Mouse (Mus musculus) lung, embryonic 14.5 days (tissue): ENCODE data around the gene St3gal5. TPM values are rescaled to one million over a fixed set of nuclear protein-coding genes. Genes with fewer than 3 reads are reported as not detected.
"Not testable (repeated sequence)": the region's sequence is repeated elsewhere in the genome, so short reads cannot be mapped to it uniquely, and the experiment has no call there.

Source experiments
- ATAC-seq: fragments of 200-750 bp; cut with Nextera tagmentation; 2 replicates; pipeline ENCODE4 v1.8.0; 2017; ENCODE audit warnings: mild to moderate bottlenecking, moderate TSS enrichment, moderate library complexity; ENCODE audit not compliant: insufficient read depth
- DNase-seq: peaks from one replicate; pipeline ENCODE4 v3.0.0-alpha.2; 2015
- H3K27ac ChIP-seq: fragments of 300-500 bp; sonication (generic); 2 replicates; pipeline ENCODE4 v1.5.1; 2014; ENCODE audit warnings: low read depth, mild to moderate bottlenecking, moderate library complexity
- H3K27me3 ChIP-seq: fragments of 300-500 bp; sonication (generic); 2 replicates; pipeline ENCODE4 v1.6.1; 2014; ENCODE audit warnings: low read length, control low read depth; ENCODE audit not compliant: insufficient read depth
- H3K36me3 ChIP-seq: fragments of 300-500 bp; sonication (generic); 2 replicates; pipeline ENCODE4 v1.6.1; 2014; ENCODE audit warnings: control low read depth; ENCODE audit not compliant: insufficient read depth
- H3K4me1 ChIP-seq: fragments of 300-500 bp; sonication (generic); 2 replicates; pipeline ENCODE4 v1.6.1; 2014; ENCODE audit warnings: antibody characterized with exemption, control low read depth; ENCODE audit not compliant: insufficient read depth
- H3K4me2 ChIP-seq: fragments of 300-500 bp; sonication (generic); 2 replicates; pipeline ENCODE4 v1.6.1; 2014; ENCODE audit warnings: mild to moderate bottlenecking
- H3K4me3 ChIP-seq: fragments of 300-500 bp; sonication (generic); 2 replicates; pipeline ENCODE4 v1.5.1; 2014; ENCODE audit warnings: low read depth, low read length
- H3K9ac ChIP-seq: fragments of 300-500 bp; sonication (generic); 2 replicates; pipeline ENCODE4 v1.6.1; 2014
- H3K9me3 ChIP-seq: fragments of 300-500 bp; sonication (generic); 2 replicates; pipeline ENCODE4 v1.6.1; 2016; ENCODE audit warnings: low read depth, low read length, control low read depth
- CTCF ChIP-seq: IDR thresholded peaks from 2 replicates; pipeline ENCODE4 v1.5.1; 2016; ENCODE audit warnings: antibody characterized with exemption, low read depth
- WGBS: fragments of 180-500 bp; shearing (Covaris S2); extraction: QIAGEN DNeasy Blood & Tissue Kit; methylation state at CpG from one replicate; pipeline ENCODE4 v1.1.7; 2014; 5-methylcytosine and 5-hydroxymethylcytosine counted together
- polyA plus RNA-seq: library from polyadenylated mRNA; unstranded; fragments of >200 nt; fragmentation: Nextera tagmentation; extraction: Ambion mirVana; gene quantifications from 2 replicates; pipeline ENCODE4 v1.2.1, GENCODE M21; 2014

Gene St3gal5
- polyA plus RNA-seq, 1 experiment from 2014 or later, result 33.8 TPM

DNA sequence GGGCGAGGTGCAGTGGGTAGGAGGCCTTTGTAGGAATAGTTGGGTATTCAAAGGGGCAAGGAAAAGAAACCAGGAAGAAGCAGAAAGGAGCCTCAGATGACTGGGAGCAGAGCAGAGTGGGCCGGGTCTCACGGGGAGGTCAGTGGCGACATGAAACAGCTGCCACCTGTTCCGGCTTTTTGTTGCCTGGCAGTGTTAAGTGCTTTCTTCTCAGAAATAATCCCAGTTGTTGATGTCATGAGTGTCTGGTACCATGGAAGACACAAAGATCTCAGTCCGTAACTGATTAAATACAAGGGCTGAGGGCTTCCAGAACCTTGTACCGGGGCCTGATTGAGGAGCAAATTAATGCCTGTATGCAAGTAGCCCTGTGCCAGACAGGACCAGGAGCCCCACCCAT, 47.0 kb downstream of the St3gal5 start:
- H3K36me3 ChIP-seq, result peaks cover 30% of the 10 kb centered on the region
- no peak for DNase-seq
- no peak for TF ChIP-seq CTCF
- H3K4me2 ChIP-seq, result no peak overlapping the region
- H3K4me1 ChIP-seq, result no peaks in the 10 kb centered on the region
- H3K27me3 ChIP-seq, result no peaks in the 10 kb centered on the region
- no peak for ATAC-seq
- no peak overlapping the region for H3K4me3 ChIP-seq
- WGBS, result 55% methylated on average over 7 of the region's 7 CpGs
- H3K9ac ChIP-seq, result no peak overlapping the region
- H3K9me3 ChIP-seq, result no peaks in the 10 kb centered on the region
- H3K27ac ChIP-seq, result no peak overlapping the region

DNA sequence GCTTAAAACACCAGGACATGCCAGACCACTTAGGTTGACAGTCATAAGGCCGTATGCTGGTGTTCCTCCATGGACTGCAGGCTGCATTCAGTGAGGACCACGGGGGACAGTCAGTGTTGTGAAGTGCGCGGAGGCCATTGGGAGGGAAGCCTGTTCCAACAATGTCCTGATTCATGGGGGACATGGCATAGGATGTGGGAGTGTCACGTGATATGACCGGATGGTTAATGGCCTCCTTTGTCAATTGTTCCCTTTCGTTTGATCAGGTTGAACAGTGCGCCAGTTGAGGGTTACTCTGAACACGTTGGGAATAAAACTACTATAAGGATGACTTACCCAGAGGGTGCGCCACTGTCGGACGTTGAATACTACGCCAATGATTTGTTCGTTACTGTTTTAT, 49.4 kb downstream of the St3gal5 start:
- 82% methylated on average over 14 of the region's 14 CpGs for WGBS
- no peak overlapping the region for H3K27ac ChIP-seq
- H3K27me3 ChIP-seq, result no peaks in the 10 kb centered on the region
- no peaks in the 10 kb centered on the region for H3K9me3 ChIP-seq
- ATAC-seq (no peak), DNase-seq (no peak)
- H3K4me1 ChIP-seq, result no peaks in the 10 kb centered on the region
- no peak overlapping the region for H3K4me2 ChIP-seq
- no peak for TF ChIP-seq CTCF
- H3K4me3 ChIP-seq, result no peak overlapping the region
- H3K36me3 ChIP-seq, result peaks cover 42% of the 10 kb centered on the region
- H3K9ac ChIP-seq, result no peak overlapping the region

DNA sequence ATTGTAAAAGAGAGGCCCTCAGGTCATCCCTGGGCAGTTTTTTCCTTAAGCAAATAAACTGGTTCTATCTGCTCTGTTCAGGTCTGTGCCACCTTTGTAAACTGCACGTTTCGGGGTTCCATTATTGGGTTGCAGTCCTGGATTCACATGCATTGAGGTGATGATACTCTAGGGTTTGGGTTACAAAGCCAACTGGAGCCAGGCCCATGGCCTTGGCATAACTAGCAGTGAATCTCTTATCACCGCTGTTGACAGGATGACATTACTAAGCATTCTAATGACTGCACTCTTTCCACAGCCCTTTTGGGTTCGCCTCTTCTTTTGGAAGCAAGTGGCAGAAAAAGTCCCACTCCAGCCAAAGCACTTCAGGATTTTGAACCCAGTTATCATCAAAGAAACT, 51.3 kb downstream of the St3gal5 start:
- H3K9me3 ChIP-seq, result no peaks in the 10 kb centered on the region
- H3K4me3 ChIP-seq, result no peak overlapping the region
- H3K36me3 ChIP-seq, result peaks cover 44% of the 10 kb centered on the region
- H3K4me2 ChIP-seq, result no peak overlapping the region
- TF ChIP-seq CTCF, result no peak
- no peak overlapping the region for H3K27ac ChIP-seq
- no peaks in the 10 kb centered on the region for H3K27me3 ChIP-seq
- no peak for DNase-seq
- no peak overlapping the region for H3K9ac ChIP-seq
- no peaks in the 10 kb centered on the region for H3K4me1 ChIP-seq
- 93% methylated on average over 4 of the region's 4 CpGs for WGBS
- no peak for ATAC-seq

DNA sequence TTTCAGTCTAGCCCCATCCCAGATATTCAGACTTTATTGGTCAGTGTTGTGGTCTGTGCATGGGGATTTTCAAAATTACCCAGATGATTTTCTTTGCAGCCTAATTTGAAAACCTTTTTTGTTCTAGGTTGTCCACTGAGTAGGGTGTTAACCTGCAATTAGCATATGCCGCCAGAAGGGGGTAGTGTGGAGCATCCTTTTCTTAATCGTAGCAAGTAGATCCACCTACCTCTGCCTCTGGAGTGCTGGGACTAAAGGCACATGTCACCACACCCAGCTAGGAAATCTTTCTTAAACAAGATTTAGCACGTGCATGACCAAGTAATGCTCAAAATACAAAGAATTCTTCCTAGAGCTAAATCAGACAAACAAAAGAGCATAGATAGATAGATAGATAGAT, 52.4 kb downstream of the St3gal5 start:
- no peak for TF ChIP-seq CTCF
- H3K4me2 ChIP-seq, result no peak overlapping the region
- H3K4me3 ChIP-seq, result no peak overlapping the region
- H3K4me1 ChIP-seq, result no peaks in the 10 kb centered on the region
- ATAC-seq (no peak), DNase-seq (no peak)
- WGBS, result 79% methylated on average over 3 of the region's 3 CpGs
- no peak overlapping the region for H3K9ac ChIP-seq
- no peaks in the 10 kb centered on the region for H3K9me3 ChIP-seq
- H3K27me3 ChIP-seq, result no peaks in the 10 kb centered on the region
- H3K27ac ChIP-seq, result no peak overlapping the region
- H3K36me3 ChIP-seq, result peaks cover 41% of the 10 kb centered on the region

DNA sequence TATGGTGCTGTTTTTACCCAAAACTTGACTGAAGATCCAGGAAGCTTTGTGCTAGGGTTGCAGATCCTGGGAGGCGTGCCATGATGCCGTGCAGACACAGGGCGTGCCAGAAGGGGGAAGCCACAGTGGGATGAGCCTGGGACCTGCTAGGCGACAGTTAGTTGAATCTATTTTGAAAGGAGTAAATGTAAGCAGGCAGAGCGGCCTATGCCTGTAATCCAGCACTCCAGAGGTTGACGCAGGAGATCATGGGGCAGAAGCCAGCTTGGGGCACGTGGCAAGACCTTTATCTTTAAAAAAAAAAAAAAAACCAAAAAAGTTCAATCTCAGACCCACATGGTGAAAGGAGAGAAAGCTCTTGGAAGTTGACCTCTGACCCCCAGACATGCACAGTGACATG, 55.3 kb downstream of the St3gal5 start:
- Histone ChIP-seq H3K4me2 (no peak overlapping the region), H3K27me3 (no peaks in the 10 kb centered on the region), H3K9me3 (no peaks in the 10 kb centered on the region), H3K27ac (no peak overlapping the region), H3K4me1 (no peaks in the 10 kb centered on the region), H3K9ac (no peak overlapping the region), H3K4me3 (no peak overlapping the region), H3K36me3 (peaks cover 34% of the 10 kb centered on the region)
- no peak for TF ChIP-seq CTCF
- DNase-seq (no peak), ATAC-seq (no peak)
- 76% methylated on average over 7 of the region's 7 CpGs for WGBS

DNA sequence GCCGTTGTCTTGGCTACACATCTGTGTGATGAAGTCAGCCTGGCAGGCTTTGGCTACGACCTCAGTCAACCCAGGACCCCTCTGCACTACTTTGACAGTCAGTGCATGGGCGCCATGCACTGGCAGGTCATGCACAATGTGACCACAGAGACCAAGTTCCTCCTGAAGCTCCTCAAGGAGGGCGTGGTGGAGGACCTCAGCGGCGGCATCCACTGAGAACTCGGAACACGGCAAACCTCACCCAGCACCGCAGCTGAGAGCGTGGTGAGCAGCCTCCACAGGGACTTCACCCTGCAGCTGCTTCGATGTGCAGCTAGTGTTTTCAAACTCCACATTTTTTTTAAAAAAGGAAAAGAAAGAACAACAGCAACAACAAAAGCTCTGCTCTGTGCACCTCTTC, 56.1 kb downstream of the St3gal5 start:
- Histone ChIP-seq H3K27ac (no peak overlapping the region), H3K4me3 (no peak overlapping the region), H3K9me3 (no peaks in the 10 kb centered on the region), H3K9ac (no peak overlapping the region), H3K4me1 (no peaks in the 10 kb centered on the region), H3K36me3 (peaks cover 34% of the 10 kb centered on the region), H3K27me3 (no peaks in the 10 kb centered on the region), H3K4me2 (no peak overlapping the region)
- DNase-seq (no peak), ATAC-seq (no peak)
- 80% methylated on average over 11 of the region's 11 CpGs for WGBS
- no peak for TF ChIP-seq CTCF

DNA sequence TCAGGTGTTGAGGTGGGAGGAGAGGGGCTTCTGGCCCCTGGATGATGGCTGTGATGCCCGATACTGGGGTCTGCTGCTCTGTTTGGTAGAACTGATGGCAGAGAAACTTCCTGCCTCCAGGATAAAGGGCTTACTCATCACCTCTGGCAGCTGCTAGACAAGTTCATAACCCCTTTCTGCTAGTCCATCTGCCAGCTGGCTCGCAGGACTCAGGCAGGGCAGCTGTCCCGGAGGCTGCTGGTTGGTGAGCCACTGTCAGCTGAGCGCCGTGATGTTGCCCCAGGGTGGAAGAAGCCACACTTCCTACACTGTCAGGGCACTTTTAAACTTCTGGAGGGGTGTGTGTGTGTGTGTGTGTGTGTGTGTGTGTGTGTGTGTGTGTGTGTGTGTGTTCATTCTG, 56.6 kb downstream of the St3gal5 start:
- ATAC-seq, H3K27me3 ChIP-seq, H3K4me2 ChIP-seq, H3K4me3 ChIP-seq, H3K9me3 ChIP-seq, DNase-seq, H3K9ac ChIP-seq, H3K27ac ChIP-seq, H3K4me1 ChIP-seq: not testable (repeated sequence)
- 33% methylated on average over 3 of the region's 5 CpGs for WGBS
- peaks cover 30% of the 10 kb centered on the region for H3K36me3 ChIP-seq

DNA sequence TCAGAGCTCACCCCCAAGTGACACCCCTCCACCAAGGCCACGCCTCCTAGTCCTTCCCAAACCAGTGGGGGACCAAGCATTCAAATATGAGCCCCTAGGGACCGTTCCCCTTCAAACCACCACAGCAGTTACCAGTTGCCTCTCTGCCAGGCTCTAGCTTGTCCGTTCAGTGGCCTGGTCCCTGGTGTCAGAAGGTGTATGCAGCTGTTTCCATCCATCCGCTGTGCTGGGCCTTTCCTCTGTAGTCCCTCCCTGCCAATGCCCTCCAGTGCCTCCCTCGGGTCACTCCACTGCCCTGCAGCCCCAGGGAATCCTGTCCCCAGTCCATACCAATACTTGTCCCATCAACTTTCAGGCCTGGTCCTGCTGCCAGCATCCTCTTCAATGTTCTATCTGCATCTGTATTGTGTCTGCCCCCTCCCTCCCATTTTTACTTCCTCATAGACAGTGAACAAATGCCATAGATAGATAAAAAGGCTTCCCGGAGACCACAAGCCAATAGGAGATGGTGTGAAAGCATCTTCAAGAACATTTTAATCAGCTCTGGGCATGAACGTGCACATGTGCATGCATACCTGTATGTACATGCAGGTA, 57.6 kb downstream of the St3gal5 start:
- Histone ChIP-seq H3K36me3 (peaks cover 20% of the 10 kb centered on the region; the same call in 1 of the 2 replicates), H3K27me3 (no peaks in the 10 kb centered on the region), H3K27ac (no peak overlapping the region), H3K9me3 (no peaks in the 10 kb centered on the region), H3K9ac (no peak overlapping the region), H3K4me1 (no peaks in the 10 kb centered on the region), H3K4me2 (no peak overlapping the region), H3K4me3 (no peak overlapping the region)
- DNase-seq, result no peak
- TF ChIP-seq CTCF, result no peak
- no peak for ATAC-seq
- WGBS, result 78% methylated on average over 7 of the region's 7 CpGs
